In the genomic region with DNA sequence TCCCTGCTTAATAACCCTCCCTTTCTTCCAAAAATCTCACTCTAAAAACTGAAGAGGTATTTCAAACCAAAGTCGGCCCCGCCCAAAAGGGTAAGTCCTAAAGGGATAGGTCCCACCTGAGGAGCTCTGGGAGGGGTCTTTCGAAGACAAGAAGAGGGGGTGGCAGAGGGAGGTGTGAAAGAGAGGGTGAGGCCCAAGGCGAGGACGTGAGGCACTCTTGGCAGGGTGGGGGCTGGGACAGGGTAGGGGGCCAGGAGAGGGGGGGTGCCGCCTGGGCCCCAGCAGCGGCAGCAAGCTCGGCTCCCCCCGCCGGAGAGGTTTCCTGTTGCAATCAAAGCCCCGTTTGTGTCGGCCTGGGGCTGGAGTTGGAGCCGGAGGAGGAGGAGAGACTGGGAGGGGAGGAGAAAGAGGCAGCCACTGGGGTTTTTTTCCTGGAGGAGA, we compare ENCODE assay signal across 7 mouse cellular contexts. TPM values are rescaled to one million over a fixed set of nuclear protein-coding genes. Genes with fewer than 3 reads are reported as not detected.
DNase-seq lines count a peak whose midpoint lies in the region; ATAC-seq and TF ChIP-seq lines count a peak whose summit lies in the region.

No protein-coding gene starts in this region.

- H3K4me1 ChIP-seq in kidney, postnatal 0 days (replicated peaks; ENCODE audit: insufficient read depth, low read length), result peaks cover 27% of the 10 kb centered on the region; the same call in 1 of the 2 replicates
- peaks cover 46% of the 10 kb centered on the region for H3K4me1 ChIP-seq in midbrain, embryonic 12.5 days

- peak overlapping the region; percentile 96 for H3K27ac ChIP-seq in kidney, postnatal 0 days
- H3K27ac ChIP-seq in midbrain, embryonic 12.5 days (replicated peaks), result 0 out of 2 replicates have a peak overlapping the region, but pooled peaks have one; percentile 6

- no peaks in the 10 kb centered on the region for H3K36me3 ChIP-seq in kidney, postnatal 0 days (ENCODE audit: insufficient read depth, low read length)
- no peaks in the 10 kb centered on the region for H3K36me3 ChIP-seq in midbrain, embryonic 12.5 days

- H3K4me2 ChIP-seq in kidney, postnatal 0 days (ENCODE audit: low read length), result peak overlapping the region; percentile 88
- H3K4me2 ChIP-seq in midbrain, embryonic 12.5 days (replicated peaks), result peak overlapping the region; percentile 17

- DNase-seq in right cerebral cortex, postnatal 4 days, result peak; percentile 25
- DNase-seq in right cerebral cortex, postnatal 36 days (ENCODE audit: low spot score in 2 of 2), result no peak
- peak; percentile 77 for DNase-seq in forelimb bud, embryonic 11.5 days (ENCODE audit: low read depth, low spot score)
- DNase-seq in kidney, postnatal 0 days (ENCODE audit: low spot score), result peak; percentile 66
- no peak for DNase-seq in frontal cortex, postnatal 14 days (ENCODE audit: low spot score in 2 of 2)
- no peak for DNase-seq in right cerebral cortex, postnatal 25 days

- peak overlapping the region; percentile 41; the same call in 1 of the 2 replicates for H3K9ac ChIP-seq in kidney, postnatal 0 days (ENCODE audit: low read depth, low read length)
- H3K9ac ChIP-seq in midbrain, embryonic 12.5 days (replicated peaks), result no peak overlapping the region

- TF ChIP-seq CTCF in kidney, postnatal 0 days (IDR thresholded peaks at IDR 0.05; ENCODE audit: low read depth), result no peak

- H3K27me3 ChIP-seq in kidney, postnatal 0 days (ENCODE audit: insufficient read depth, low read length), result no peaks in the 10 kb centered on the region
- peaks cover 96% of the 10 kb centered on the region for H3K27me3 ChIP-seq in midbrain, embryonic 12.5 days

- no peak for ATAC-seq in kidney, postnatal 0 days (replicated peaks; ENCODE audit: low FRiP score, low read depth)
- ATAC-seq in midbrain, embryonic 12.5 days (ENCODE audit: low FRiP score, low read depth), result no peak

- H3K4me3 ChIP-seq in kidney, postnatal 0 days (replicated peaks; ENCODE audit: low read depth, low read length), result no peak overlapping the region
- no peak overlapping the region for H3K4me3 ChIP-seq in midbrain, embryonic 12.5 days

- no peaks in the 10 kb centered on the region for H3K9me3 ChIP-seq in kidney, postnatal 0 days (replicated peaks; ENCODE audit: low read length)
- H3K9me3 ChIP-seq in midbrain, embryonic 12.5 days, result no peaks in the 10 kb centered on the region

- WGBS in kidney, postnatal 0 days, result 9% methylated on average over 13 of the region's 13 CpGs
- WGBS in midbrain, embryonic 12.5 days, result 5% methylated on average over 12 of the region's 13 CpGs

RNA-seq across cellular contexts. Expression of a gene that starts 8.0 kb away (rescaled TPM):
- 23.2 and 23.5 TPM in 2 replicates for polyA plus RNA-seq in kidney, postnatal 0 days (2015; fragmentation: Nextera tagmentation; extraction: Ambion mirVana)
- 13.6 and 19.2 TPM in 2 replicates for polyA plus RNA-seq in midbrain, embryonic 12.5 days (2016; fragmentation: Nextera tagmentation; extraction: Ambion mirVana)

RNA-seq across cellular contexts. Expression of a gene that starts 17.5 kb away (rescaled TPM):
- polyA plus RNA-seq in kidney, postnatal 0 days (2015; fragmentation: Nextera tagmentation; extraction: Ambion mirVana), result 0.69 and 1.2 TPM in 2 replicates
- polyA plus RNA-seq in midbrain, embryonic 12.5 days (2016; fragmentation: Nextera tagmentation; extraction: Ambion mirVana), result 0.84 and 1.6 TPM in 2 replicates

RNA-seq across cellular contexts. Expression of a gene that starts 21.1 kb away (rescaled TPM):
- polyA plus RNA-seq in kidney, postnatal 0 days (2015; fragmentation: Nextera tagmentation; extraction: Ambion mirVana), result 0.23 and 0.38 TPM in 2 replicates
- polyA plus RNA-seq in midbrain, embryonic 12.5 days (2016; fragmentation: Nextera tagmentation; extraction: Ambion mirVana), result 0.26 and 0.28 TPM in 2 replicates

RNA-seq across cellular contexts. Expression of a gene that starts 30.0 kb away (rescaled TPM):
- polyA plus RNA-seq in kidney, postnatal 0 days (2015; fragmentation: Nextera tagmentation; extraction: Ambion mirVana), result 68.2 and 73.2 TPM in 2 replicates
- 51.9 and 57.7 TPM in 2 replicates for polyA plus RNA-seq in midbrain, embryonic 12.5 days (2016; fragmentation: Nextera tagmentation; extraction: Ambion mirVana)

RNA-seq across cellular contexts. Expression of a gene that starts 44.7 kb away (rescaled TPM):
- polyA plus RNA-seq in kidney, postnatal 0 days (2015; fragmentation: Nextera tagmentation; extraction: Ambion mirVana), result 142 TPM in 2 replicates
- 40.9 and 41.0 TPM in 2 replicates for polyA plus RNA-seq in midbrain, embryonic 12.5 days (2016; fragmentation: Nextera tagmentation; extraction: Ambion mirVana)

Comparison
In these comparisons a context has a peak if more than half of its experiments do, and no peak if none do; other contexts are left out.
1. DNase-seq: peak in right cerebral cortex, postnatal 4 days (single experiment), forelimb bud, embryonic 11.5 days (single experiment) and kidney, postnatal 0 days (single experiment); none in right cerebral cortex, postnatal 36 days (0 of 2), frontal cortex, postnatal 14 days (0 of 2) and right cerebral cortex, postnatal 25 days (single experiment).